Mouse (Mus musculus): ENCODE measurements around the gene Pfkfb3.

Pfkfb3 gene

GRCm38 (mm10) chr2:11502255-11502765 is 51.6 kb downstream of the Pfkfb3 start:
- DNase-seq (ENCODE audit: low spot score in 2 of 2): no peak

DNA sequence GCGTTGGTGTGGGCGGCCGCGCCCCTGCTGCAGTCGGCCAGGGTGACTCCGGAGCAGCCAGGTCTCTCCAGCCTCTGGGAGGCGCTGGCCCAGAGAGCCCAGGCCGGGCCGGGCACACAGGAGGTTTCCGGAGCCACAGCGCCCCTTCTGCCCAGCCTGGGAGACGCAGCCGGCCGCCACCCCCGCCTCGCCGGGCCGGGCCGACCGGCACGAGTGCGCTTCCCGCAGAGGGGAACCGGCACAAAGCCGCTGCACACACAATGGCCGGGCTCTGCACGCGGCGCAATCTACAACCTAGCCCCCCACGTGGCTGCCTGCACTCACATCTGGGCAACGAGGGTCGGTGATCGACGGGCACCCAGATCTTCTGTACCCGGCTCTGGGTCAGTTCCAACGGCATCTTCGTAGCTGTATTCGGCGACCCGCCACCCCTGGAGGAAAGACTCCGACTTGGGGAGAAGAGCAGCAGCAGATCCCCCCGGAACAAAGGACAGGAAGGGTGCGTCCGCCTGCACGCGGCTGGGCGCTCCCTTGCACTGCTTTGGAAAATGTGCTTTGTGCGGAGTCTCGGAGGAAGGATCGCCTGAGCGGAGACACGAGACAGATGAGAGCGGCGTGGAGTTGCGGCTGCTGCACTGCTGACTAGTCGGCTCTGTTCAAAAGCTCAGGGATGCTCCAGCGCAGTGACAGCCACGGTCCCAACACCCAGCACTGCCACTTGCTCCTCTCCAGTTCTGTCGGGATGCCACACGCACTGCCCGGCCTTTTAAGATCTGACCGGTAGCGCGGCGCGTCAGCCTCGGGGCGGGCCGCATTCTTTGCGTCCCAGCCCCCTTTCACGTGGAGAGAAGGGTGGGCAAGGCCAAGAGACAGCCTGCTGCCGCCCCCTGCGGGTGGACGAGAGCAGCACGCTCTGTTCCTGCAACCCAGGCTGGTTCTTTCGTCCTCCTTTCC is 52.3 kb downstream of the Pfkfb3 start:
- DNase-seq (ENCODE audit: low spot score in 2 of 2): peak; percentile 94 to 96

DNA sequence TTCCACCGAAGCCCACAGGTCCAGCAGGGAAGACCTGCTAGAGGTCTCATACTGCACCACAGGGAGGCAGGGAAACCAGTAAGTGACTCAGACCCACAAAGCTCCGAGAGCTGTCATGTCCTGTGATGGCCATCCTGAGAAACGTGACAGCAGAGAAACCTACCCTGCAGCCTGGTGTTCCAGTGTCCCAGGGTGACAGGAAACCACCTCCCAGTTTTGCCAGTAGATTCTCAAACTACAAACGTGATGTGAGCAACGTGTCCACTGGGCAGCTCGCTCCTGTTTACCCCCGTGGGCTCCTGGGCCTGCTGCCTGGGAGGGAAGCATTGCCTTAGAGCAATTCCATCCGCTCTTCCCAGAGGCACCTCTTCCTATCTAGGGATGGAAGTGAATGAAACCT is 53.2 kb downstream of the Pfkfb3 start:
- DNase-seq (ENCODE audit: low spot score in 2 of 2): no peak

DNA sequence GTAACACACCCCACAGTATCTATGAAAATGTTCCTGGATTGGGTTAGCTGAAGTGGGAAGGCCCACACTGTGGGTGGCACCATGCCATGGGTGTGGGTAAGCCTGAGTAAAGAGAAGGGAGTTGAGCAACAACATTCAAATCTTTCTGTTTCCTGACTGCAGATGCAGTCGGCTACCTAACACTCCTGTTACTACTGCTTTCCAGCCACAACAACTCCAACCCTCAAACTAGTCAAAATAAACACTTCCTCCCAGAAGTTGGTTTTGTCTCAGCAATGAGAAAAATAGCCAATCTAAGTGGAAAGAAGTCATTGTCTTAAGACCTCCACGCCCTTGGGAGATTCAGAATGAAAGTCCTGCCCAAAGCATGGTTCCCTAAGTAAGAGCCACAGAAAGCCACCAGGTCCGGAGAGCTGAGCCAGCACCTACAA is 57.3 kb downstream of the Pfkfb3 start:
- peak; percentile 48 to 51 for DNase-seq (ENCODE audit: low spot score in 2 of 2)

- DNase-seq (ENCODE audit: low spot score in 2 of 2): peak; percentile 15 to 48
Observed at GRCm38 (mm10) chr2:11494841-11495255, 59.0 kb downstream of the Pfkfb3 start.

DNA sequence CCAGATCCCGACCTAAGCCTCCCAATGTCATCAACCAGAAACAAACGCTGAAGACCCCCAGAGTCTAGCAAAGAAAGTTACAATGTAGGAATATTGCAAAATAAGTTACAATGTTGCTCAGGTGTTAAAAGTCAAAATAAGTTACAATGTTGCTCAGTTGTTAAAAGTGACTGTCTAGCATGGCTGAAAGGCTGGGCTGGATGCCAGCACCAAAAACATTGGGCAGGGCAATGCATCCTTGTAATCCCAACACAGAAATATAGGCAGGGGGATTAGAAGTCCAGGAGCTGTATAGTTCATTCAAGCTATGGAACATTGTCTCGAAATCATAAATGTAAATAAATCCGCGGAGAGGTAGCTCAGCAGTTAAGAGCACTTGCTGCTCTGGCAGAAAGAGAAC is 61.0 kb downstream of the Pfkfb3 start:
- DNase-seq (ENCODE audit: low spot score in 2 of 2): no peak

DNA sequence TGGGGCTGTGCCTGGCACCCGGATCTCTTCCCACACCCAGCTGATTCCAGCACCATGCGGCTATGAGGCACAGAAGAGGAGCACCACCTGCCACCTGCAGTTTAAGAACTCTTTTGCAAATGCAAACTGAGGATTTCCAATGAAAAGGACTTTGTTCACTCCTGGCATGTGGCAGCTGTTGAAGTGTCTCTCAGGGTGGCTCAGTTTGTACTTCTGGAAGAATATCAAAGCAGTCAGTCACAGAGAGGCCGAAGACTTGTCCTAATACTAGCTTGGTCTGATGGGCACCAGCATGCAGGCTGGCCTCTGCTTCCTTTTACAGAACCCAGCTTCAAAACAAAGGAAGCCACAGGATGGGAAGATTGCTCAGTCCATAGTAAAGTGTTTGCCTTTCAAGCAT is 62.4 kb downstream of the Pfkfb3 start:
- DNase-seq (ENCODE audit: low spot score in 2 of 2): no peak

- DNase-seq (ENCODE audit: low spot score in 2 of 2): no peak
Observed at GRCm38 (mm10) chr2:11490554-11490953, 63.3 kb downstream of the Pfkfb3 start.

DNA sequence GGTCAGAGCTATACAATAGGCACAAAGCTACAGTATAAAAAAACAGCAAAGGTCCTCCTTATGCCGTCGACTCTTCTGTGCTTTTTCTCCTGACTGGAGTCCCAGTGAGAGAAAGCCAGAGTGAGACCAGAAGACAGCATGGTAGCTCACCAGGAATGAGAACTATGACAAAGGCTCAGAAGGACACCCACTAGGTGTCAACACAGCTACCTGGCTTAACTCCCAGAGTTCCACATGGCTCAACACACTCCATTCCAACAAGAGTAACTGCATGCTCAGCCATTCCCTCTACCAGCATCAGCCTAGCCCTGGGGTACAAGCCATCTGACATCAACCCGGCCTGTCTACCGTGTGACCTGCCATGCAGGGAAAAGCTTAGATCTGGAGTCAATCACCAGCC is 70.7 kb downstream of the Pfkfb3 start:
- no peak for DNase-seq (ENCODE audit: low spot score in 2 of 2)

DNA sequence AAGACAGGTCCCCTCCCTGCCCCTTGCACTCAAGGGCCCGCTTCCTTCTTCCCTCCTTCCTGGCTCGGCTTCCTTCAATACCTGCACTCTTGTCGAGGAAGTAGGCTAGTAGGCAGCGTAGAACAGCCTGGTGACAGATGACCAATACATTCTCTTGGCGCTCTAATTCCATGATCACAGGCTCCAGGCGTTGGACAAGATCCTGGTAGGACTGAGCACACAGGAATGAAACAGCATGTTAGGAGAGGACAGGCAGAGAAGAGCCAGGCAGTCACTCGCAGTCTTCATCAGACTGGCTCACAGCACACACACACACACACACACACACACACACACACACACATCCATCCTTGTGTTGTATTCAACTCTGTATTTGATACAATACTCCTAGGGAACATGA is 71.5 kb downstream of the Pfkfb3 start:
- no peak for DNase-seq (ENCODE audit: low spot score in 2 of 2)

GRCm38 (mm10) chr2:11478960-11479359 is 74.9 kb downstream of the Pfkfb3 start:
- DNase-seq (ENCODE audit: low spot score in 2 of 2): no peak

GRCm38 (mm10) chr2:11475316-11475715 is 78.6 kb downstream of the Pfkfb3 start:
- DNase-seq (ENCODE audit: low spot score in 2 of 2): no peak

- DNase-seq (ENCODE audit: low spot score in 2 of 2): no peak
Observed at GRCm38 (mm10) chr2:11464661-11465099, 89.2 kb downstream of the Pfkfb3 start.

GRCm38 (mm10) chr2:11460976-11461375 is 92.9 kb downstream of the Pfkfb3 start:
- DNase-seq (ENCODE audit: low spot score in 2 of 2): no peak

GRCm38 (mm10) chr2:11458494-11458893 is 95.4 kb downstream of the Pfkfb3 start:
- no peak for DNase-seq (ENCODE audit: low spot score in 2 of 2)

DNA sequence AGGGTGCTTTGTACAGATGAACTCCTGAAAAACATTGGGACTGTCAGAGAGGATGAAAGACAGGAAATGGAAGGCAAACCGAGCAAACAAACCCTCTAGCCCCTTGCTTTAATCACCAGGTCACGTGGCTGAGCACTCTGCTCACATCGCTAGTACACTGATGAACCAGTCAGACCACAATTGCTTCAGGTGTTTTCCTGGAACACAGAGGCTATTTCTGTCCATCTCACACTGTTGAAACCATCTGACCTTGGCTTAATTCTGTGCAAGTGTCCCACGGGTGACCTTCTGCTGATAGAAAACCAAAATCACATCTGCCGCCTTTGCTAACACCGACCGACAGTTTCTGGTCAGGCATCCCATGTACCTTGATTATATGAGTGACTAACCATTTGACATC is 96.0 kb downstream of the Pfkfb3 start:
- DNase-seq (ENCODE audit: low spot score in 2 of 2): no peak

GRCm38 (mm10) chr2:11448711-11449110 is 105.2 kb downstream of the Pfkfb3 start:
- no peak for DNase-seq (ENCODE audit: low spot score in 2 of 2)

DNA sequence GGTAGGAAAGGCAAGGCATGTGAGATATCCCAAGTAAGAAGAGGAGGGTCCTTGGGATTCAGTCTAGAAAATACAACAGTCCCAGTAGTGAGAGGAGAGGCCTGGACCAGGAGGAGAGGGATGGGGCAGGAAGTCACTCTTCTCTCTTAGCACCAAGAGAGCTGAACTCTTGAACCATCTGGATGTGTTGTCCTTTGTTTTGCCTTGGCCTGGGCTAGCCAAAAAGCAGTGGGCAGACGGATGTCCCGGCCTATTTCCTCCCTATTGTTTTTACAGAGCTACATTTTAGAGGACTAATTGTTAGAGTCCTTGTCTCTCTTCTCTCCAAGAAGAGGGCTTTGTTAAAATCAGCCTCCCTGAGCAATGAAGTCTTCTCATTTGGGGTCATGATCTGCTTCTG is 106.0 kb downstream of the Pfkfb3 start:
- no peak for DNase-seq (ENCODE audit: low spot score in 2 of 2)

- DNase-seq (ENCODE audit: low spot score in 2 of 2): no peak
Observed at GRCm38 (mm10) chr2:11445722-11446121, 108.2 kb downstream of the Pfkfb3 start.

DNA sequence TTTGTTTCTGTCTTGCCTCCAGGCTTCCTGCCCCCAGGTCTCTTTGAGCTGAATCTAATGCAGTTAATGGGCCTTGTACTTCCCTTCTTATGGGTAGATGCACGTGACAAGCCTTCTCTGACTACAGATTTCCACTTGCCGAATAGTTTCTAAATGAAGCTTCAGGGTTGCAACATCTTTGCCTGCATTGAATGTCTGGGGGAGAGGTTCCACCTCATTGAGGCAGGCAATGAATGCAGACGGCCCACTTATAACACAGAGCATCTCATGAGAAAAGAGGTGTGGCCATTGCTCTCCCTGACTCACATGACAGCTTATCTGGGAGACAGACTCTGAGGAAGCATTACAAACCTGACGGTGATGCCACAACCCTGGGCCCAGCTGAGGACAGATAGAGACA is 112.0 kb downstream of the Pfkfb3 start:
- no peak for DNase-seq (ENCODE audit: low spot score in 2 of 2)

GRCm38 (mm10) chr2:11438231-11438954 is 115.5 kb downstream of the Pfkfb3 start:
- no peak for DNase-seq (ENCODE audit: low spot score in 2 of 2)

DNA sequence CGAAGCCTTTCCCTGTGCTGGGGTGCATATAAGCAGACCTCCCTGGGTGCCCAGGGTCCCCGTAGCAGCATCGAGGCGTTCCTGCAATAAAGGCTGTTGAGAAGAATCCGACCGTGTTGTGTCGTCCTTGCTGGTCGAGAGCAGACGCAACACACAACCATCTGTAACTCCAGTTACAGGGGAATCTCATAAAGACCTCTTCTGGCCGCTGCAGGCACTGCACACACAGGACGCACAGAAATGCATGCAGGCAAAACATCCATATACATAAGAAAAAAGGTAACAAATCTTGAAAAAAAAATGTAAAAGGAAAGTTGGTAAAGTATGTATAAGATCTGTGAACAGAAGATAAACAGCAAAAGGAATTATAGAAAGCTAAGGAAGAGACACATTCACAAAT is 117.5 kb downstream of the Pfkfb3 start:
- no peak for DNase-seq (ENCODE audit: low spot score in 2 of 2)

DNA sequence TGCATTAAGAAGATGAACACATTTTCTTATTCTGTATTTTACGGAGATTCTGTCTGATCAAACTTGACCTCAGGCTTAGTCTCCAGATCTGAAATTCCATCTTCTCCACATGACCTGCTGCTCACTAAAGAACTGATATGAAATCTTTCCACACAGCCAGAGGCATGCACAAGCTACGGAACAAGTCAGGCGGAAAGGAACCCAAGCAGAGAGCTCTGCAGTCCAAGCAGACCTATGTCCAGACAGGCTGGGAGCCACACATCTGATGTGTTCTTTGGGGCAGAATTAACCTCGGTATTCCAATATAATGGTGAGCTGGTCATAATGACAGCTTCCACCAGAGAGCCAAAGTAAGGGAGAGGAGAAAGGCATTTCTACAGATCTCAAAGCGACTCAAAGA is 120.5 kb downstream of the Pfkfb3 start:
- DNase-seq (ENCODE audit: low spot score in 2 of 2): no peak
